Mouse (Mus musculus): ENCODE data around the gene Rpl23.

GRCm38 (mm10) chr11:97812491-97812921, 30.3 kb upstream of the Rpl23 start:
- TF ChIP-seq CTCF (IDR thresholded peaks at IDR 0.05; ENCODE audit: control insufficient read depth, insufficient read depth, insufficient replicate concordance, low read depth, low read length) (no peak), POLR2A (IDR thresholded peaks at IDR 0.05; ENCODE audit: control insufficient read depth, low read depth, low read length) (no peak)

All from testis, adult 2 months (tissue).